Mouse (Mus musculus): ENCODE measurements around the gene Igf1r.

Gene Igf1r

DNA sequence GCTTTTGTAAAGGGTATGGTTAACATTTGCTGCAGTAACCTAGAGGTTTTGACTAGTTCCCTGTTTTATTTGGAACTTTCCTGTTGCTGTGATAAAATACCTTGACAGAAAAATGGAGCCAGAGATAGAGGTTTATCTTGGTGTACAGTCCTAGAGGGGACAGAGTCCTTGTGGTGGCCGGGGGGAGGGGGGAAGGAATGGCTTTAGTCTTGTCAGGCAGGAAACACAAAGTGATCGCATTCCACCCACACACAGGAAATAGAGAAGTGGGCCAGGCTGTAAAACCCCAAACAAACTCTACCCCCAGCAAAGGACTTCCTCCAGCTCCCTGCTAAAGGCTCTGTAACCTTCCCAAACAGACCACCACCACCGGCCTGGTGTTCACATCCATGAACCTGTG lies 211.4 kb downstream of the Igf1r start:
- no peak for DNase-seq (ENCODE audit: low spot score in 2 of 2)

- DNase-seq (ENCODE audit: low spot score in 2 of 2): no peak
These were observed 220.1 kb downstream of the Igf1r start for GRCm38 (mm10) chr7:68172776-68173175.

- DNase-seq (ENCODE audit: low spot score in 2 of 2): no peak
These were observed 227.0 kb downstream of the Igf1r start for GRCm38 (mm10) chr7:68179672-68180071.

- no peak for DNase-seq (ENCODE audit: low spot score in 2 of 2)
These were observed 228.5 kb downstream of the Igf1r start for GRCm38 (mm10) chr7:68181104-68181503.

GRCm38 (mm10) chr7:68182025-68182424 lies 229.4 kb downstream of the Igf1r start:
- DNase-seq (ENCODE audit: low spot score in 2 of 2): no peak

DNA sequence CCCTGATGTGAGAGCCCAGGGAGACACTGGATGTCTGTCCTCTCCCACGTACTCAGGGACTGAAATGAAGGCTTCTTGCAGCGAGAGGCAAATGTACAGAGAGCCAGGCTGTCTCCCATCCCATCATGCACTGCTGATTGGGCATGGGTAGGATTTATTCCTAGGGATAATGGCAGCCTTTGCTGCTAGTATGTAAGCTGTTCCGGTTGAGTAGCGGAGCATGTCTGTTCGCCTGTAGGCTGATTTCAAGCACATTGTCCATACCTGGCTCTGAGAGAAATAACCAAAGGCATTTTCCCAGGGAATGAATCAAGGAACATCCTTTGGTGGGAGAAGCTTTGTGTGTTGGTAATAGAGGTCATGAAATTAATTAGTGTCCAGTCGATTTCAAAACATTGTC lies 230.1 kb downstream of the Igf1r start:
- no peak for DNase-seq (ENCODE audit: low spot score in 2 of 2)

DNA sequence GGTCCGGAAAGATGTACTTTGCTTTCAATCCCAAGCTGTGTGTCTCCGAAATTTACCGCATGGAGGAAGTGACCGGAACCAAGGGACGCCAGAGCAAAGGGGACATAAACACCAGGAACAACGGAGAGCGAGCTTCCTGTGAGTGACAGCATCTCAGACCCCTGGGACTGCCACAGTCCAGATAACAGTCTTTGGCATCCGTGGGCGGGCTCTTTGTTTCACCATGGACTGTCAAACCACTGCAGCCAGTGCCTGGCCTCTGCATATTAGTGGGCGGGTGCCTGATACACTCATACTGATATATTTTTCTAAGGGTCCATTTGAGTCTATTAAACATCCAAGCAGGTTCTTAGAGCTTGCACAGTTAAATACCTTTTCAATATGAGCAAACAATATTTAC lies 230.8 kb downstream of the Igf1r start:
- DNase-seq (ENCODE audit: low spot score in 2 of 2): no peak

DNA sequence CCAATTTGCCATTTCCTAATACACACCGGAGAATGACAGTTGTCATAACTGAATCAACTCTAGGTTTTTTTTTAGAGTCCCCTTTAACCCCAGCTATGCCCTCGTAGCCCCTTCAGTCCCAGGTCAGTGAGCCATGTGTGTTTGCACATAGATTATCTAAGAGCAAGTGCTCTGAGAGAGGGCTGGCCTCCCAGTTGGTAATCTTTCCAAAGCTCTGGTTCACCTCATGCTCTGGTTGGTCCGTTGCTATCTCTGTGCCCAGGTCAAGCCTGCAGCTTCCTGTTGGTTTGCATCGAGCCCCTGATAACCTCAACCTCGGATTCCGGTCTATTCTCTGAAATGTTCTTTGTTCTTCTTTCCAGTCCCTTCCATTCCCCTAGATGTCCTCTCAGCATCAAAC lies 236.6 kb downstream of the Igf1r start:
- no peak for DNase-seq (ENCODE audit: low spot score in 2 of 2)

GRCm38 (mm10) chr7:68189691-68190456 lies 237.2 kb downstream of the Igf1r start:
- no peak for DNase-seq (ENCODE audit: low spot score in 2 of 2)

- no peak for DNase-seq (ENCODE audit: low spot score in 2 of 2)
These were observed 241.5 kb downstream of the Igf1r start for GRCm38 (mm10) chr7:68193958-68194695.

DNA sequence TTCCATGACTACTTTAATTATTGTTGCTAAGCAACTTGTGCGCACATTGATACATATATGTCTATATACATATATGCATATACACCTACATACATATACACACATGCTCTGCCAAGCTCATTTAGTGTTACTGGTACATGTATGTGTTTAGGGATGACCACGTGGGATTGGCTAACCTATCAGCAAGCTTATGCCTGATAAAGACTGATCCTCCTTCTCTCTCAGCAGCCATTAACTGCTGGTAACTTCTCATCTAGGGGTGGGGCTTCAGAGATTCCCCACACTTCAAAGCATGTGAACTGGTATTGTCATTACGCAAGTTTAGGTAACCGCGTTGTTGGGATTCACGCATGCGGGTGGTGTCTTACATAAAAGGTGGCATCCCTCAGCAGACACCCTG lies 247.0 kb downstream of the Igf1r start:
- no peak for DNase-seq (ENCODE audit: low spot score in 2 of 2)

GRCm38 (mm10) chr7:68205776-68206427 lies 253.3 kb downstream of the Igf1r start:
- DNase-seq (ENCODE audit: low spot score in 2 of 2): no peak

DNA sequence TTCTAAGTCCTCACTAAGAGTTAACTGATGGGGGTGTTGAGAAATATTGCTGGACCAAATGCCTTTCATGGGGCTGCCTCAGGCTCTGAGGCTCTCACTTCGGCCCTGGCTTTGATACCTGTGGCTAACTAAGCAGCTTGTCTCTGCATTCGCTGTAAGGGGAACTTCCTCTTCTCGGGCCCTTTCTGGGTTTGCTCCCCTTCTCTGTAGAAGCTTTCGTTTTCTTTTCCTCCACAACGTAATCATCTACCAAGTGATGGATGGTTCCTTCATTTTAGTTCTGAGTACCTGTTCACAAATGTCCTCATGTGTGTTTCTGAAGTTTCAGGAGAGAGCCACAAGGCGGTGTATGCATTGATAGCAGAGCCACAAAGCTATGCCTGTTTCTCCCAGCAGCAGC lies 256.4 kb downstream of the Igf1r start:
- no peak for DNase-seq (ENCODE audit: low spot score in 2 of 2)

- no peak for DNase-seq (ENCODE audit: low spot score in 2 of 2)
These were observed 257.8 kb downstream of the Igf1r start for GRCm38 (mm10) chr7:68210417-68210816.

DNA sequence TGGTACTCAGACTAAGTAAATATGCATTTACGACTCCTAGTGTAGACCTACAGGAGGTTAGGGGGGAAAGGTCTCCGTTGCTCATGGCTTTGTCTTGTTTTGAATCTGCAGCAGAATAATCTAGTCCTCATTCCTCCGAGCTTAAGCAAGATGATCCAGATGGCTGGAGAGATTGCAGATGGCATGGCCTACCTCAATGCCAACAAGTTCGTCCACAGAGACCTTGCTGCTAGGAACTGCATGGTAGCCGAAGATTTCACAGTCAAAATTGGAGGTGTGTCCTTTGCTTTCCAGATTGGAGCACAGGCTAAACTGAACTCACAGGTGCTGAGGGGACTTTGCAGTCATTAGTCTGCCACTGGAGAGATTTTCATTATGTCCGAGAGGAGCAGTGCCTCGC lies 259.3 kb downstream of the Igf1r start:
- DNase-seq (ENCODE audit: low spot score in 2 of 2): no peak

GRCm38 (mm10) chr7:68213842-68214241 lies 261.2 kb downstream of the Igf1r start:
- no peak for DNase-seq (ENCODE audit: low spot score in 2 of 2)

DNA sequence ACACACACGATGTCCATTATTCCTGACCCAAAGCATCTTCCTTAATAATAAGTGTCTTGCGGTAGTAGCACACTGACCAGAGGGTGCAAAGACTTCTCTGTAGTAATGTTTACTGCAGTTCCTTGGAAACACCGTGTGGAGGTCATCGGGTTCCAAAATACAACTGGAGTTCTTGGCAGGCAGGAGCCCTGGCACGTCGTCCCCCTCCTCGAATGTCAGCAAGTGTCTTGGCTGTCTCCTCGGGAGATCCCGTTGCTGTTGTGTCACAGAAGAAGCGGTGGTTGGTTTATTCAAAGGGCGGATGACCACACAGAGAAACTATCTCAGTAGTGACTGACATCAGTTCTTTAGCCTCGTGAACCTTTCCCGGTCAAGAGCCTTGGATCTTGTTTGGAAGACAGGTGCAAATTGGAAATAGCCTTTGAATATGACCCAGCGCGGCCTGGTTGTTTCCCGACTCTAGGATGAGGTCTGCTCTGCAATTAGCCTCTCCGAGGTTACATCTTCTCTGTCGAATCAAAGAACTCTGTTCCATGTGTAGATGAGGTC lies 263.0 kb downstream of the Igf1r start:
- DNase-seq (ENCODE audit: low spot score in 2 of 2): no peak

- DNase-seq (ENCODE audit: low spot score in 2 of 2): no peak
These were observed 266.3 kb downstream of the Igf1r start for GRCm38 (mm10) chr7:68218879-68219278.

- DNase-seq (ENCODE audit: low spot score in 2 of 2): peak in 1 of 2 experiments; percentile 44
These were observed 269.1 kb downstream of the Igf1r start for GRCm38 (mm10) chr7:68221677-68222230.

DNA sequence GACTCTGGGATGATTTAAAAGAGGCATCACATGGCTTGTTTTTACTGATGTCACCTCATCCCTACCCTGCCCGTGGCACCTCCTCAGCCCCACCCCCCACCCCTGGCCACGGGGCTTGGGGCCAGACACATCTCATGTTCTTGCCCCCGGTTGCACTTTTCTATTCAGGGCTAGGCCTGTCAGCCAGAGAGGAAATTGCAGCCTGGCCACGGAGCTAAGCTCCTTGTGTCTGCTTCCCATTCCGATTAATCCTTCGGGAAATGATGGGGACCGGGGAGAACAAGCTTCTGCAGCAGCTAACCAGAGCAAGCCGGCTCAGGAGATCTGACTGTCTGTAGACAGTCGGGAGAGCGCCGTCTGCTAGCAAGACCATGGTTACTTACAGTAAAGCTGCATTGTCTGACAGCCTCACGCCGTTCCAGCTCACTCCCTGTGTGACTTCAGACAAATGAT lies 270.8 kb downstream of the Igf1r start:
- no peak for DNase-seq (ENCODE audit: low spot score in 2 of 2)

DNA sequence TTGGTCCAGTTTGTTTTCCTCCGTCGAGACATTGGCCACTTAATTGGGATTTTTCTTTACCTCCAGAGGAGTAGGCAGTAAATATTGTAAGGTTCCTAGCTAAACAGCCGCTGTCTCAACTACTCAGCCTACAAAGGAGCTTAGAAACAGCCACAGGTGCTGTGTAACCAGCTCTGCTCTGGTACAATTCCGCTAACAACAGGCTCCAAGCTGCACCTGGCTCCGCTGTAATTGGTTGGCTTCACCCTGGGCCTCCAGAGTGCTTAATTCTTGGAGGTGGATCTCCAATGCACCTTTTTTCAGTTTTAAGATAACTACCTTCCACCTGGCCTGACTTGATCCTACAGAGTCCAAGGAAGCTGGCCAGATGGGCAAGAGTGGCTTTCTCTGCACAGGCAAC lies 271.4 kb downstream of the Igf1r start:
- no peak for DNase-seq (ENCODE audit: low spot score in 2 of 2)

DNA sequence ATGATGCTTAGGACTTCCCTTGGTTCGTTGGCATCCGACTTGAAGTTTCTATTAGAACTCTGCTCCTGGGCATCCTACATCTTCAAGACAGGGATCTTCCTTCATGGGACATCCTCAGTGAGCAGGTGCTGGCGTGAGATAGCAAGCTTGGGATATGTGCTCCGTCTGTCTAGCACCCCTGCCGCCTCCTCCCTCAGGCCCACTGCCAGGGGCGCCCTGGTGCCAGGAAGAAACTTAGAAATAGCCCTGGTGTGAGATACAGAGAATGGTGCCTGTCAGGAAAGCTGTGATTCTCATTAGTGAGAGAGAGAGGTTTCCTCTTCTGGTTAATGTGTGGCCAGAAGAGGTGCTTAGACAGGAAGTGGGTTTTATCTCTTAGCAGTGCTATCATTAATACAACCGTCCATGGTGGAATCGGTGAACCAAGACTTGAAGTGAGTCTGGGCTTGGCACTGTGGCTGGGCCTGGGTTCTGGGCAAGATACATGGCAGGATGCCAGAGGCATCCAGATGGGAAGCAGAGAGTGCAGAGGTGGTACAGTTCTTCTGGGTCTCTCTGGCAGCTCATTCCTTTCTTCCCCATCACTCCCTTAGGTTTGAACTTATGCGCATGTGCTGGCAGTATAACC lies 272.9 kb downstream of the Igf1r start:
- no peak for DNase-seq (ENCODE audit: low spot score in 2 of 2)

Data from frontal cortex, postnatal 10 days (tissue).